ENCODE assay signal across 9 mouse cellular contexts in genomic region chr4:105305931-105306330, GRCm38 (mm10).
DNase-seq lines count a peak whose midpoint lies in the region; ATAC-seq lines count a peak whose summit lies in the region.
"Had no signal": no experiment of that assay in that cellular context is flagged by ENCODE, and none has a peak within 500 bp of the region (broad histone marks: within the 10 kb centered on the region; RNA-seq: fewer than 3 reads in every experiment).

No protein-coding gene starts in this region.

- no peak for ATAC-seq in erythroblast, adult 5-6 weeks (replicated peaks; ENCODE audit: low FRiP score, poor library complexity, severe bottlenecking)
- ATAC-seq: hindbrain, postnatal 0 days had no signal

- DNase-seq in adrenal gland, adult (ENCODE audit: inconsistent age in 2 of 2, low spot score in 1 of 2): peak; percentile 66 to 76
- no peak for DNase-seq in adrenal gland, postnatal 4 days (ENCODE audit: low spot score in 2 of 2)
- DNase-seq in spleen, postnatal 36 days (ENCODE audit: low spot score in 2 of 2): peak; percentile 64 to 68
- DNase-seq in spleen, adult 12 weeks (ENCODE audit: low spot score): no peak
- DNase-seq in kidney, postnatal 14 days: peak; percentile 68
- no peak for DNase-seq in embryo, embryonic 10 days (ENCODE audit: low spot score)
- no peak for DNase-seq in urinary bladder, postnatal 4 days (ENCODE audit: low spot score in 2 of 2)

Comparison
In these comparisons a context has a peak if more than half of its experiments do, and no peak if none do; other contexts are left out.
1. DNase-seq: peak in adrenal gland, adult (2 of 2), spleen, postnatal 36 days (2 of 2) and kidney, postnatal 14 days (single experiment); none in adrenal gland, postnatal 4 days (0 of 2), spleen, adult 12 weeks (single experiment), embryo, embryonic 10 days (single experiment) and urinary bladder, postnatal 4 days (0 of 2).